Mouse (Mus musculus): Measurements from ENCODE around the gene Ugt1a8. TPM values are rescaled to one million over a fixed set of nuclear protein-coding genes. Genes with fewer than 3 reads are reported as not detected.
"Not testable (repeated sequence)": the region's sequence is repeated elsewhere in the genome, so short reads cannot be mapped to it uniquely, and the experiment has no call there.

Gene Ugt1a8
- polyA plus RNA-seq, 1 experiment, result not detected

DNA sequence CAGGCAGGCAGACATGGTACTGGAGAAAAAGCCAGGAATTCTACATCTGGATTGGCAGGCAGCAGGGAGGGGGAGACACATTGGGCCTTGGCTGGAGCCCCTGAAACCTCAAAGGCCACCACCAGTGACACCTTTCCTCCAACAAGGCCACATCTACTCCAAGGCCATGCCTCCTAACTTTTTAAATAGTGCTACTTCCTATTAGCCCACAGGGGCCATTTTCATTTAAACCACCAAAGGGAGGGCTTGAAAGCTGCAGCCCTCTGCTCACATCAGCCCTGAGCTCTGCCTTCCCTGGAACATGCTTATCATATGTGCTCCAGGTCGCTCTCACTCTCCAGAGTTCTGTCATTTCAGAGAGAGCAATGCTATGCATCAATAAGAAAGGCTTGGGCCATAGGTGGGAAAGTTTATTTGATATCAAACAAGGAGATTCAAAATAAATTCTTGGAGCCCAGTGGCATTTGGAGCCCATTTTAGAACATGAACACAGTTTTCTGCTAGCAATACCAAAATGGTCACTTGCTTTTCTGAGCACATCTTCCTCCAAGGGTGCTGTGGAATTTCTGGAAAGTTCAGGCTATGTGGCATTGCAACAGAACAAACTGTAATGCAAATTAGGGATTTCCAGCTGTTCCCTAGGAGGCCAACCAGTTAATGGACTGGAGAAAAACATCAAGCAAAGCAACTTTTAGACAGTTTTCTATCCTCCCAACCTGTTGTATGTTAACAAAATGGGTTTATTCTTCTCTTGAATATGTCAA lies 17.2 kb downstream of the Ugt1a8 start:
- WGBS, result 98% methylated on average over 1 of the region's 1 CpGs
- no peak for DNase-seq (ENCODE audit: low read depth, low spot score)

GRCm38 (mm10) chr1:88105656-88106055 lies 18.0 kb downstream of the Ugt1a8 start:
- no peak for DNase-seq (ENCODE audit: low read depth, low spot score)
- WGBS, result 32% methylated on average over 2 of the region's 2 CpGs

GRCm38 (mm10) chr1:88109027-88109557 lies 21.5 kb downstream of the Ugt1a8 start:
- not testable (repeated sequence) for DNase-seq (ENCODE audit: low read depth, low spot score)
- 37% methylated on average over 2 of the region's 2 CpGs for WGBS

- WGBS, result 29% methylated on average over 2 of the region's 2 CpGs
- not testable (repeated sequence) for DNase-seq (ENCODE audit: low read depth, low spot score)
Observed at GRCm38 (mm10) chr1:88109604-88110003, 22.0 kb downstream of the Ugt1a8 start.

DNA sequence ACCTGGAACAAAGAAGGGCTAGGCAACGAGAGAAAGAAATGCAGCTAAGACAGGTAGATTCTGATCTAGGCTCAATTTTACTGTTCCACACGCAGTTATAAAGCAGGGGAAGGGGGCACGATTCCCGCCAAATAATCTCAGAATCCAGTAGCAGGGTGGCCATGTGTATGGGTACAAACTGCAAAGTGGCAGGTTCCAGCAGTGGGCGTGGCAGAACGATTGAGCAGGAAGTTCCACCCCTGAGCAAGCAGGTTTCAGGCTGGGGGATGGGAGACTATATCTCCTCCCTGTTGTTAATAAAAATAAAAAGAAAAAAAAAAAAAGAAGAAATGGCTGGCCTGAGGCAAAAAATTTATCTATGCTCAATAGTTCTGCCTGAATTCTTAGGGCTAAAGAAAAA lies 25.2 kb downstream of the Ugt1a8 start:
- DNase-seq (ENCODE audit: low read depth, low spot score), result not testable (repeated sequence)
- 87% methylated on average over 6 of the region's 6 CpGs for WGBS

DNA sequence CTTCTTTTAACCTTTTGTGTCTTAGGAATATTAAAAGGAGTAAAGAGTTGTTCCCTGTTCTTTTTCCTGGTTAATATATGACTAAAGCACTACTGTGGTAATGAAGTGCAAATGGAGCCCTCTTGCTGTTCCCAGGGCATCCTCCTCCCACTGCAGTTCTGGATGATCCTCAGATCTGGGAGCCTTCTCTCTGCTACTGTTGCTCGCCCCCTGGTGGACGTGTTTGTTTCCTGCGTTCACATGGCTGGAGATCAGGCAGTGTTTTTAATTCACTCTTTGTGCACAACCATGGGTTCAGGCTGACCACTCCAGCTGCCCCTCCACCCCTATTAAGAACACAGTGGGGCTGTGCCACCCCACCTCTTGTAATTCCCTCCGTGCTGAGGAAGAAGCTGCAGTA lies 32.9 kb downstream of the Ugt1a8 start:
- not testable (repeated sequence) for DNase-seq (ENCODE audit: low read depth, low spot score)
- 17% methylated on average over 4 of the region's 4 CpGs for WGBS

- WGBS, result no CpG with 5 or more reads among the region's 1 CpGs
- not testable (repeated sequence) for DNase-seq (ENCODE audit: low read depth, low spot score)
Observed at GRCm38 (mm10) chr1:88121521-88121920, 33.9 kb downstream of the Ugt1a8 start.

DNA sequence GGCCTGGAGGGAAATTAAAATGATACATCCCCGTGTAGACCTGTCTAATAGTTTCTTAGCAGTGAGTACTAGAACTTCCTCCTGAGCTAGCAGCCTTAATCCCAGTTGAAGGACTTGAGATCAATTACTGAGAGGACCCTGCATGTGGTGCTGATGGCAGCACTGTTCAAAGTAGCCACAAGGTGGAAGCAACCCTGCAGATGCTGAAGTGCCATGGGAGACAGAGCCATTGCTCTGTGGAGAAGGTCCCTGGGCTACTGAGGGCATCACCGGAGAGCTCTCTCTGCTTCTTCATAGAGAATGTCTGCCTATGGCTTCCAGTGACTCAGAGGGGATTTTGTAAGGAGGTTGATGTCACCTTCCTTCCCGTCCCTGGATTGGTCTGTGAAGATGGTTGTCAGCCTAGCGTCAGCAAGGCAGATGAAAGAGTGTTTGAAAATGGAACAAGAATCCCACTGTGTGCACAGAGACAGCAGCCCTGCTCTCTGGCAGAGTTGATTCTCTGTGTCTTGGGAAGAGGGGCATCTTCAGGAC lies 38.3 kb downstream of the Ugt1a8 start:
- DNase-seq (ENCODE audit: low read depth, low spot score), result not testable (repeated sequence)
- 74% methylated on average over 4 of the region's 4 CpGs for WGBS

GRCm38 (mm10) chr1:88129091-88129490 lies 41.5 kb downstream of the Ugt1a8 start:
- not testable (repeated sequence) for DNase-seq (ENCODE audit: low read depth, low spot score)
- 37% methylated on average over 2 of the region's 2 CpGs for WGBS

- not testable (repeated sequence) for DNase-seq (ENCODE audit: low read depth, low spot score)
- WGBS, result 24% methylated on average over 1 of the region's 1 CpGs
Observed at GRCm38 (mm10) chr1:88130223-88130622, 42.6 kb downstream of the Ugt1a8 start.

- WGBS, result 10% methylated on average over 3 of the region's 3 CpGs
- no peak for DNase-seq (ENCODE audit: low read depth, low spot score)
Observed at GRCm38 (mm10) chr1:88133908-88134456, 46.4 kb downstream of the Ugt1a8 start.

DNA sequence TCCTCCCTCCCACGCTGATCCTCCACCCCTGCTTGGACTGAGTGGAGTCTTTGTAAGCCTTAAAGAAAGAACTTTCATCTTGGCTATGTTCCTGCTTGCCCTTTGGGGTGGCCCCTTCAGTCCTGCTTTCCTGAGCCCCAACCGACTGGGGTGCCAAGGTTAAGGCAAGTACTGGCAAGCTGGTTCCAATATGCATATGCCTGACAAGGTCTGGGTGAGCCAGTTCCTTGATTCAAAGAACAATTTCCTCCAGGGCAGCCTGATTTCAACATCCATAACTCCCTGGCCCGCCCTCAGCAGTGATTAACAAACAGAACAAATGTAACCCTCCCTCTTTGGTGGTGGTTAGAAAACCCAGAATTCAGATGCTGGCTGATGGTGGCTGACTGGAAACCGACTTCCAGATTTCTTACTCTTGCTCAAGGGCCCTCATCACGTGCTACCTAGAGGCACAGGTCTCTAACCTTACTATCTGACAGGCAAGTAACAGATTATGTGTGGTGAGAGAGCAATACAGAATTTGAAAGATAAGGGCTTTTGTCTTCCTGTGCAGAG lies 46.9 kb downstream of the Ugt1a8 start, which contains the start of gene Ugt1a6a:
Gene Ugt1a6a (plus strand): TSS at position 353 of the 555 bp plus-strand sequence.
- 12% methylated on average over 5 of the region's 5 CpGs for WGBS
- DNase-seq (ENCODE audit: low read depth, low spot score), result not testable (repeated sequence)

DNA sequence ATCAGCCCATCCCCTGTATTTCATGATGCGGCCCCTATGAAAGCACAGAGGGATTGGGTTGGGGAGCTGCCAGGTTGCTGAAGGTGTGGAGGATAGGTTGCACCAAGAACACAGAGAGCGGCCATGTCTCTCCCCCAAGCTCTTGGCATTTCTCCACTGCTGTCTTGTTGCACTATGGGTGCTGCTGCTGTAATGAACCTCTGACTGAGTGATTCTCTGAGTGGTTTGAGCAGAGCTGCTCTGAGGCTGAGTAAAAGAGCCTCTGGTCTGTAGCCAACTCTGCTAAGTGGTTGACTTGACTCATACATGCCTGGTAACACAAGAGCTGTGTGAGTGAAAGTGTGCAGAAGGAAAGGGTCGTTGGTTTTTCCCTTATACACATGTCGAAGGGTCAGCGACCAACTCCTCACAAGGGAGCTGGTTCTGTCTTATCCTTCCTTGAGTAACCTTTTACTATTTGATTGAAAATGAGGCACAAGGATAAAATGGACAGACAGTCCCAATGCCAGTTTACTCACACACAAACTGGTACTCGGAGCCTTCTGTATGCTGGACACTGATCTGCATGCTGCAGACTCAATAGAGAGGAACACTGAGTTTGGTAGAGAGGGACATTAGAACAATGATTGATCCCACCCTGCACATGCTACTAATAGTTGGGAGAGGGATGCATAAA lies 47.8 kb downstream of the Ugt1a8 start:
- 34% methylated on average over 6 of the region's 6 CpGs for WGBS
- not testable (repeated sequence) for DNase-seq (ENCODE audit: low read depth, low spot score)

DNA sequence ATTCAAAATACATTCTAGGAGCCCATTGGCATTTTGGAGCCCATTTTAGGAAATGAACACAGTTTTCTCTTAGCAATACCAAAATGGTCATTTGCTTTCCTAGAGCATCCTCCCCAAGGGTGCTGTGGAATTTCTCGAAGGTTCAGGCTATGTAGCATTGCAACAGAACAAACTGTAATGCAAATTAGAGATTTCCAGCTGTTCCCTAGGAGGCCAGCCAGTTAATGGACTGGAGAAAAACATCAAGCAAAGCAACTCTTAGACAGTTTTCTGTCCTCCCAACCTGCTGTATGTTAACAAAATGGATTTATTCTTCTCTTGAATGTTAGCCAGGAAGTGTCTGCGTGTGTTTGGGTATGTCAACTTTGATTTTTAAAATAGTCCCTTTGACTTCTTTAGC lies 49.0 kb downstream of the Ugt1a8 start:
- 52% methylated on average over 2 of the region's 2 CpGs for WGBS
- DNase-seq (ENCODE audit: low read depth, low spot score), result no peak

- no peak for DNase-seq (ENCODE audit: low read depth, low spot score)
- 53% methylated on average over 3 of the region's 3 CpGs for WGBS
Observed at GRCm38 (mm10) chr1:88137264-88137663, 49.7 kb downstream of the Ugt1a8 start.

DNA sequence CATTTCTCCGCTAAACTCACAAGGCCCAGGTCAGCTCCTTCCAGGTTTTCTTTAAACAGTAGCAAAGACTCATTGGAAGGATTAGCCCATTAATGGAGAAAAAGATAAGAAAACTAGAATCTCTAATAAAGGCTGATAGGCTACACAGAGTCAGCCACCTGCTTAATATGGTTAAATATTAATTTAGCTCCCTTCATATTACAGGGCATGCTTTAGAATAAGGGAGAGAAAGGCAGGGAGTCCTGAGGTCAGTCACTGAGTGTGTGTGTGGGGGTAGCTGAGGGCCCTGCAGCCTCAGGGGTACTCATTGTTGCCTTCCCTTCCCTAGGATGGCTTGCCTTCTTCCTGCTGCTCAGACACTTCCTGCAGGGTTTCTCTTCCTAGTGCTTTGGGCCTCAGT lies 50.5 kb downstream of the Ugt1a8 start:
- 91% methylated on average over 1 of the region's 1 CpGs for WGBS
- no peak for DNase-seq (ENCODE audit: low read depth, low spot score)

GRCm38 (mm10) chr1:88140492-88140891 lies 52.9 kb downstream of the Ugt1a8 start:
- 22% methylated on average over 1 of the region's 1 CpGs for WGBS
- not testable (repeated sequence) for DNase-seq (ENCODE audit: low read depth, low spot score)

- whole genome bisulfite sequencing, result 4% methylated on average over 5 of the region's 5 CpGs
- DNase-seq (ENCODE audit: low read depth, low spot score), result not testable (repeated sequence)
Observed at GRCm38 (mm10) chr1:88143966-88144675, 56.5 kb downstream of the Ugt1a8 start.

DNA sequence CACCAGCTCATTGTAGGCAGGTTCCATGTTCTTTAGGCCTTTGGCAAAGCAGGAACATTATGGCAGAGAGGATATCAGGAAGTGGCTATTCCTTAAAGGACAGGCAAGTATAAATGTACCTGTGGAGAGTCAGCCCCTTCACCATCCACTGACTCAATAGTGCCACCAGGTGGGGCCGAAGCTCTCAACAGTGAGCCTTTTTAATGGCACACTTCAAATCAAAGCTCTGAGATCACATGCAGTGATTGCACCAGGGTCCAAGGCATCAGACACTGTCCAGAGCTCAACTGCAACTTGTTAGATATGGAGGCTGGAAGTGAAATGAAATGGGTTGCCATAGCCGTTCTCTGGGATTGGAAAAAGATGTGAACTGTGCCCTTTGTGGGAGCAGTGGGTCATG lies 57.7 kb downstream of the Ugt1a8 start:
- 75% methylated on average over 2 of the region's 2 CpGs for WGBS
- DNase-seq (ENCODE audit: low read depth, low spot score), result not testable (repeated sequence)
